Mouse (Mus musculus) brain, embryonic 14.5 days (tissue): ENCODE data around the gene Gm18596. TPM values are rescaled to one million over a fixed set of nuclear protein-coding genes. Genes with fewer than 3 reads are reported as not detected.
"Not testable (repeated sequence)": the region's sequence is repeated elsewhere in the genome, so short reads cannot be mapped to it uniquely, and the experiment has no call there.

ENCODE experiments used
- DNase-seq: peaks from one replicate; pipeline ENCODE4 v3.0.0-alpha.2; 2011; ENCODE audit warnings: low read depth
- CTCF ChIP-seq: fragments of 200-500 bp; IDR thresholded peaks from 2 replicates; pipeline ENCODE4 v1.5.1; 2012; ENCODE audit warnings: inconsistent platforms, mild to moderate bottlenecking, moderate library complexity, borderline replicate concordance; ENCODE audit not compliant: insufficient read depth, insufficient read length; ENCODE audit errors: extremely low read depth
- POLR2A ChIP-seq: fragments of 200-500 bp; IDR thresholded peaks from 2 replicates; pipeline ENCODE4 v1.6.1; 2012; ENCODE audit warnings: mild to moderate bottlenecking, inconsistent platforms, borderline replicate concordance; ENCODE audit not compliant: poor library complexity, insufficient read depth, insufficient read length, severe bottlenecking; ENCODE audit errors: extremely low read depth
- polyA plus RNA-seq: library from polyadenylated mRNA; depleted of rRNA; stranded (reverse); fragments of >200 nt; gene quantifications from 2 replicates; pipeline ENCODE4 v1.2.3, GENCODE M21; 2012; rRNA removed

Gene Gm18596
- polyA plus RNA-seq, 1 experiment, result not detected

DNA sequence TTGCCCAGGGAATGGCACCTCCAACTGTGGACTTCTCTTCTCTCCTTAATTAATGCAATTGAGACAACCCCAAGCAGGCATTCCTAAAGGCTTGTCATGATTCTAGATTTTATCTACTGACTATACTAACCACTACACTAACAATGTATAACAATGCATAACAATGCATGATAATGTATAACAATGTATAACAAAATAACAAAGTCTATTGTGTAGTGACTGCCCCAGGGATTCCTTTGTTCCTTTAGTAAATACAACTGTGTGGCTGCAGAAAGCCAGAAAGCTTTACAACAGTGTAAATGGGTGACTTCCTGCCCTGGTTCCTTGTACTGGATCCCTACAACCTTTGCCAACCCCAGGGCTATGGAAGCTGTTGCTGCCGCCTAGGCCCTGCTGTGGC lies 6.5 kb downstream of the Gm18596 start:
- DNase-seq, result no peak
- TF ChIP-seq CTCF (no peak), POLR2A (no peak)

DNA sequence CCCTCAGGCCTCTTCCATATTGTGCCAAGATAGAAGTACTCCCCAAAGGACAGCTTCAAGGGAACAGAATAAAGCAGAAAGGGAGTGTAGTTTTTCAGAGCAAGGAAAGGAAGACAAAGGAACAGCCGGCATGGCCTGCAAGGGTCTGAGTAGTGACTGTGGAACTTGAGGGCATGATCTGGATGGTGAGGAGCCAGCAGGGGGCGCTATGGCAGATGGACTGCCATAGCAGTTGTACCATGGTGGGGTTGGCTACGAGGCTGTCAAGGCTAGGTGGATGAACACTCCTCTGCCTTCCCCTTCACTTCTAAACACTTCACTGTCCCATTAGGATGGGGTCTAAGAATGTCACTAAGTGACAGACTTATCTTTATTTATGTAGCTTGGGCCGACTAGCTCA lies 13.2 kb downstream of the Gm18596 start:
- no peak for DNase-seq
- TF ChIP-seq CTCF (peak; percentile 40), POLR2A (no peak)

DNA sequence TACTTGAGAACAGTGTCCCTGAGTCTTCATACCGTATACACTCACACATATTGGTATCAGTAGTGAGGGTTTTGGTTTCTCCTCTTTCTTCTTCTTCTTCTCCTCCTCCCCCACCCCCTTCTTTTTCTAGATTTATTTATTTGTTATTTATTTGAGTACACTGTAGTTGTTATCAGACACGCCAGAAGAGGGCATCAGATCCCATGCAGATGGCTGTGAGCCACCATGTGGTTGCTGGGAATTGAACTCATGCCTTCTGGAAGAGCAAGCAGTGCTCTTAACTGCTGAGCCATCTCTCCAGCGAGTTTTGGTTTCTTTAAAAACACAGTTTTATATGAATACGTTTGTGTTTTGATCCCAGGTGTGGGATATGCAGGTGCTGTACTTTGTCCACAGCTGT lies 14.2 kb downstream of the Gm18596 start:
- DNase-seq, result no peak
- TF ChIP-seq CTCF, result no peak
- no peak for TF ChIP-seq POLR2A

DNA sequence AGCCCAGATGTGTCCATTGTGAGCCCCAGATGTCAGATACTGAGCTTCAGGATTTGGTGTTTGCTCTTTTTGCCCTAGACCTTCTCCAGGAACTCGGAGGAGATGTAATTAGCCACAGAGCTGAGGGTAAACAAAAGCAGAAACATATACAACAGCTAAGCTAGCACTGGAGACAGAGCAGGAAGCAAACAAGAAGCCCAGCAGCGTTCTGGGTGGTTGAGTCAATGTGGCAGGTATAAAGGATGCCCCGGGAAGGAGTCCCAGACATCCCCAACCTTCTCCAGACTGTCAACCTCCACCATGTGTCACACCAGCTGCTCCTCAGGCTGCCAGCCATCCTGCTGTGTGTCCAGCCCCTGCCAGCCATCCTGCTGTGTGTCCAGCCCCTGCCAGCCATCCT lies 16.3 kb downstream of the Gm18596 start, which contains the start of gene Gm10100:
Gene Gm10100, plus strand, starts transcription at position 301 of the 400 bp plus-strand sequence.
- no peak for TF ChIP-seq CTCF
- no peak for TF ChIP-seq POLR2A
- DNase-seq, result no peak

DNA sequence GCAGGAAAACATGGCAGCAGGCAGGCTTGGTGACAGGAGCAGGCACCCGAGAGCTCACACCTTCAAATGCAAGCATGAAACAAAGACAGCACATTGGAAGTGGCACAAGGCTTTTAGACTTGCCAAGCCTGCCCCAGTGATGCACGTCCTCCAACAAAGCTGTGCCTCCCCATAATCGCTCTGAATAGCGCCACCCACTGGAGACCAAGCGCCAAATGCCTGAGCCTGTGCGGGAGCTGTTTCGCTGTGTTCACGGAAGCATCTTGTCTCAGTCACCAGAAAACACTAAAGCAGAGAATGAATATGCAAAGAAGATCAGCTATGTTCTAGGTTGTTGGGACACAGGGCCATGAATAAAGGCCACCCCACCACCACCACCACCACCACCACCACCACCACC lies 17.6 kb downstream of the Gm18596 start:
- peak; percentile 3 for DNase-seq
- TF ChIP-seq POLR2A (no peak), CTCF (0 out of 2 replicates have a peak, but pooled peaks have one; percentile 23)

DNA sequence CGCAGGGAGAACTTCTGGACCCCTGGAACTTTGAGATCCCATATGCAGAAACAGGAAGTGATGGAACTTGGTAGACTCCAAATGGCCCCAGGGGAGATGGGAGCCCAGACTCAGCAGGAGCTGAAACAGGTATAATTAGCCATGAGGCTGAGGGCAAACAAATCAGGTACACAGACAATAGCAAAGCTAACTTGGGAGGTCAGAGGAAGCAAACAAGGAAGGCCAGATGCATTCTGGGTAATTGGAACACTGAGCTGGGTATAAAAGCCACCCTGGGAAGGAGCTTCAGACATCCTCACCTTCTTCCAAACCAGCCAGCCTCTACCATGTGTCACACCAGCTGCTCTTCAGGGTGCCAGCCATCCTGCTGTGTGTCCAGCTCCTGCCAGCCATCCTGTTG lies 22.1 kb downstream of the Gm18596 start, which contains the start of gene Krtap12-1:
Gene Krtap12-1, plus strand, starts transcription at position 301 of the 400 bp plus-strand sequence.
- DNase-seq, result not testable (repeated sequence)

DNA sequence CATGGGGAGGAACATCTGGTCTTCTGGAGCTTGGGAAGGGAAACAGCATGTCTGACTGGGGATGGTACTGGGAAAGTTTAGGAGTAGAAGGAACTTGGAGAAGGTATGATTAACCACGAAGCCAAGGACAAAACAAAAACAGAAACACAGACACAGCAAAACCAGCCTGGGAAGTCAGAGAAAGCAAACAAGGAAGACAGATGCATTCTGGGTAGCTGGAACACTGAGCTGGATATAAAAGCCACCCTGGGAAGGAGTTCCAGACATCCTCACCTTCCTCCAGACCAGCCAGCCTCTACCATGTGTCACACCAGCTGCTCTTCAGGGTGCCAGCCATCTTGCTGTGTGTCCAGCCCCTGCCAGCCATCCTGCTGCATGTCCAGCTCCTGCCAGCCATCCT lies 26.9 kb downstream of the Gm18596 start, which contains the start of gene Gm10142:
Gene Gm10142, plus strand, starts transcription at position 301 of the 400 bp plus-strand sequence.
- DNase-seq, result no peak
- no peak for TF ChIP-seq POLR2A
- TF ChIP-seq CTCF, result no peak

DNA sequence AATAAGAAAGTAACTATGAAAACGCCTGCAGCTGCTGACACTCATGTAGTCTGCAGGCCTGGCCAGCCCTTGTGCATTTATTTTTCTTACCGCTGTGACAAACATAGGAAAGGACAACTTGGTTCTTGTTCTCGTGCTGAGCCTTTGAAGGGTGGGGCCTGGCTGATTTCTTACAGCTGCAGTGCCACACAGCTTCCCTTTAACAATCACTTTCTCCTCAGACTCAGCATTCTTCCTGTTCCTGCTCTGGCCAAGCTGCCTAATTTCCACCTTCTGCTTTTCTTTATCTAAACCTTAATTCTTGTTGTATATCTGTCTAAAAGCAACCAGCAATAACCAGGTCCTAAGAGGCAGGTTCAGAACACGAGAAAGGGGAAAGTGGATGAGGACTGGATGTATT lies 28.7 kb downstream of the Gm18596 start:
- TF ChIP-seq CTCF, result no peak
- no peak for TF ChIP-seq POLR2A
- no peak for DNase-seq

DNA sequence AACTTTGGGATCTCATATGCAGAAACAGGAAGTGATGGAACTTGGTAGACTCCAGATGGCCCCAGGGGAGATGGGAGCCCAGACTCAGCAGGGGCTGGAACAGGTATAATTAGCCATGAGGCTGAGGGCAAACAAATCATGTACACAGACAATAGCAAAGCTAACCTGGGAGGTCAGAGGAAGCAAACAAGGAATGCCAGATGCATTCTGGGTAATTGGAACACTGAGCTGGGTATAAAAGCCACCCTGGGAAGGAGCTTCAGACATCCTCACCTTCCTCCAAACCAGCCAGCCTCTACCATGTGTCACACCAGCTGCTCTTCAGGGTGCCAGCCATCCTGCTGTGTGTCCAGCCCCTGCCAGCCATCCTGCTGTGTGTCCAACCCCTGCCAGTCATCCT lies 31.3 kb downstream of the Gm18596 start, which contains the start of gene Gm10024:
Gene Gm10024, plus strand, starts transcription at position 301 of the 400 bp plus-strand sequence.
- not testable (repeated sequence) for DNase-seq

DNA sequence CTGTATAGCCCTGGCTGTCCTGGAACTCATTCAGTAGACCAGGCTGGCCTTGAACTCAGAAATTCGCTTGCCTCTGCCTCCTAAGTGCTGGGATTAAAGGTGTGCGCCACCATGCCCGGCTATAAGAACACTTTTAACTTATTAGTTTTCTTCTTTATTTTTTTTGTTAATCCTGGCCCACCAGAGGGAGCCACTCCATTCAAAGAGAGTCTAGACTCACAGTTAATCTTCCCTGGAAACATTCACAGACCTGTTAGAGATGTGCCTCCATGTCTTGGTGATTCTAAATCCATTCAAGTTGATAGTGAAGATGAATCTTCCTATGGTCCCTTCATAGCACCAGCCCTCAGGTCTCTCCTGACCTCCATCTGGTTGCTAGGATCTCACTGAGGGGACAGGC lies 32.6 kb downstream of the Gm18596 start:
- no peak for DNase-seq
- TF ChIP-seq POLR2A, result no peak
- no peak for TF ChIP-seq CTCF

DNA sequence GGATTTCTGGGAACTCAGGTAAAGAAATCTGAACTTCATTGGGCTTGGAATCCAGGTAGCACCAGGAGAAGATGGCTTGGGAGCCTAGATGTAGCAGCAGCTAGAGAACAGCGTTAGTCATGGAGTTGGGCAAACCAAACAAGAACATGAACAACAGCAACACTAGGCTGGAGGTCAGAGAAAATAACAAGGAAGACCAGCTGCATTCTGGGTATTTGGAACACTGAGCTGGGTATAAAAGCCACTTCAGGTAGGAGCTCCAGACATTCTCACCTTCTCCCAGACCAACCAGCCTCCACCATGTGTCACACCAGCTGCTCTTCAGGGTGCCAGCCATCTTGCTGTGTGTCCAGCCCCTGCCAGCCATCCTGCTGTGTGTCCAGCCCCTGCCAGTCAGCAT lies 36.1 kb downstream of the Gm18596 start, which contains the start of gene Gm10272:
Gene Gm10272, plus strand, starts transcription at position 301 of the 400 bp plus-strand sequence.
- TF ChIP-seq POLR2A (no peak), CTCF (no peak)

DNA sequence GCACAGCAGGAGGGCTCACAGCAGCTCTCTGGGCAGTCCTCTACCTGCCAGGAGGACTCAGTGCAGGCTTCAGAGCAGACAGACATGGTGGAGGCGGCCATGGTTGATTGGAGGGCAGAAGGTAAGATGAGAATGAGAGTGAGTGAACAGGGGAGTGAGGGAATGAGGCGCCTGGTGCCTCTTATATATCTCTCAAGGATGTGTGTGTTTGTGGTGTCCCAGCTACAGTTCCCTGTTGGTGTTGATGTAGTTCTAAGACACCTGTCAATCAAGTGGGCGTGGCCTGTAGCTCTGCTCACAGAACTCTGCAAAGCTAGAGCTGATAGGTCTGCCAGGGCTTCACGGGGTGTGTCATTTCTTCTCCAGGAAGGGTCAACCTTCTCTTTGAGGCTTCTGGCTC lies 45.3 kb downstream of the Gm18596 start, which contains the start of gene Gm9508:
Gene Gm9508, minus strand, starts transcription at position 101 of the 400 bp plus-strand sequence.
- DNase-seq, result no peak
- TF ChIP-seq POLR2A (no peak), CTCF (no peak)

More for the DNA sequence above, 36.1 kb downstream of the Gm18596 start, which contains the start of gene Gm10272:
- no peak for DNase-seq

Other genes with a start within 250 kb of the Gm18596 start
- gene Fam207a, start 226.9 kb downstream of the Gm18596 start, polyA plus RNA-seq, result 38.1 and 38.8 TPM in 2 replicates
- gene Itgb2, start 212.4 kb downstream of the Gm18596 start, polyA plus RNA-seq, result 0.62 and 0.94 TPM in 2 replicates
- 70.0 and 74.8 TPM in 2 replicates for gene Pttg1ip, start 160.9 kb downstream of the Gm18596 start, polyA plus RNA-seq
- 368 and 420 TPM in 2 replicates for gene Sumo3, start 136.5 kb downstream of the Gm18596 start, polyA plus RNA-seq
- gene Gm49325, start 136.4 kb downstream of the Gm18596 start, polyA plus RNA-seq, result not detected in 2 replicates
- gene Ube2g2, start 120.4 kb downstream of the Gm18596 start, polyA plus RNA-seq, result 56.9 and 57.7 TPM in 2 replicates
- gene Tspear, start 56.1 kb downstream of the Gm18596 start, polyA plus RNA-seq, result 1.5 and 1.6 TPM in 2 replicates
- gene Gm19402, start 51.9 kb downstream of the Gm18596 start, polyA plus RNA-seq, result not detected in 2 replicates
- not detected in 2 replicates for gene Gm9508, start 45.4 kb downstream of the Gm18596 start, polyA plus RNA-seq
- not detected in 2 replicates for gene Gm10272, start 36.0 kb downstream of the Gm18596 start, polyA plus RNA-seq
- gene Gm10024, start 31.2 kb downstream of the Gm18596 start, polyA plus RNA-seq, result not detected in 2 replicates
- gene Gm10142, start 26.8 kb downstream of the Gm18596 start, polyA plus RNA-seq, result not detected in 2 replicates
- not detected in 2 replicates for gene Krtap12-1, start 22.0 kb downstream of the Gm18596 start, polyA plus RNA-seq
- not detected in 2 replicates for gene Gm10100, start 16.2 kb downstream of the Gm18596 start, polyA plus RNA-seq
- gene Gm9736, start 8.7 kb upstream of the Gm18596 start, polyA plus RNA-seq, result not detected in 2 replicates
- gene Gm3233, start 17.0 kb upstream of the Gm18596 start, polyA plus RNA-seq, result not detected in 2 replicates
- gene Gm3238, start 28.7 kb upstream of the Gm18596 start, polyA plus RNA-seq, result not detected in 2 replicates
- not detected in 2 replicates for gene Gm7138, start 34.3 kb upstream of the Gm18596 start, polyA plus RNA-seq
- not detected in 2 replicates for gene Gm3250, start 39.9 kb upstream of the Gm18596 start, polyA plus RNA-seq
- gene Gm7137, start 45.6 kb upstream of the Gm18596 start, polyA plus RNA-seq, result not detected in 2 replicates
- not detected in 2 replicates for gene Gm9639, start 52.4 kb upstream of the Gm18596 start, polyA plus RNA-seq
- gene Gm19668, start 56.5 kb upstream of the Gm18596 start, polyA plus RNA-seq, result not detected in 2 replicates
- gene Gm9507, start 69.2 kb upstream of the Gm18596 start, polyA plus RNA-seq, result not detected in 2 replicates
- gene Gm2696, start 72.0 kb upstream of the Gm18596 start, polyA plus RNA-seq, result 0.14 TPM in 1 of 2 replicates, not detected in the other
- not detected in 2 replicates for gene Krtap10-4, start 84.5 kb upstream of the Gm18596 start, polyA plus RNA-seq
- gene Krtap10-10, start 93.3 kb upstream of the Gm18596 start, polyA plus RNA-seq, result not detected in 2 replicates
- gene Gm36176, start 104.2 kb upstream of the Gm18596 start, polyA plus RNA-seq, result not detected in 2 replicates
- 0.10 TPM in 1 of 2 replicates, not detected in the other for gene Gm10318, start 110.2 kb upstream of the Gm18596 start, polyA plus RNA-seq
- not detected in 2 replicates for gene Gm3285, start 119.3 kb upstream of the Gm18596 start, polyA plus RNA-seq
- gene Lrrc3, start 159.9 kb upstream of the Gm18596 start, polyA plus RNA-seq, result 9.5 and 15.3 TPM in 2 replicates
- gene Trpm2, start 227.9 kb upstream of the Gm18596 start, polyA plus RNA-seq, result 6.3 and 6.5 TPM in 2 replicates
- gene 1810043G02Rik, start 235.9 kb upstream of the Gm18596 start, polyA plus RNA-seq, result 54.5 and 68.2 TPM in 2 replicates